Comparison of ENCODE assay signal across 14 mouse cellular contexts in the genomic region with DNA sequence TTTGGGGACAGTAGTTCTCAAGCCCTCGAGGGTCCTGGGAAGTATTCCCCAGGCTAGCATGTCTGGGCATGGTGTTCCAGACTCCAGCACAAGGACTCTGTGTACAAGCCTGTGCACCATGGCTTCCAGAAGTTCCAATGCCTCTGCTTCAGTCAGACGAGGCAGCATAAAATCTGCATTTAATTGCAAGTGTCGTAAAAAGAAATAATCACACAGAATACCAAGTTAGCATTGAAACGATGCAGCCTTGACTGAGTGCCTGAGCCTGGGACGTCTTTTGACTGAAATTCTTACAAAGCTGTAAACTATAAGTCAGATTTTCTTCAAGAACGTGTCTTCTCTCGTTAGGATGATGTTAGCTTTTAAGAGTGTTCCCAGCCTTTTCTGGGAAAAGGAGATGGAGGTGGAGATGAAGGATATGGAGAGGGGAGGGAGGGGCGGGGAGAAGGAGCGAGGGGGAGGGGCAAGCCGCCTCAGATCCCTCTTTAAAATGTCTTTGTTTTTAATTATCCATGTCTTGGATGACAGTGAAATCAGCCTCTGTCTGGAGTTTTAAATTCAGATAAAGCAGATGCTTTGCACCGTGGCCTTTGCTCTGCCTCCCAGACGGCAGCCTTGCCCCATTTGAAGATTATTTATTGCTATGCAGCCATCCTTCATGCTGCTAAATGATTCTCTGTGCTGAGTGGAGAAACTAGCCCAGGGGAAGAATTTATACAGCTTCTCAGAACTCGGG.
DNase-seq lines count a peak whose midpoint lies in the region; ATAC-seq and TF ChIP-seq lines count a peak whose summit lies in the region.
"Had no signal": no experiment of that assay in that cellular context is flagged by ENCODE, and none has a peak within 500 bp of the region (broad histone marks: within the 10 kb centered on the region; RNA-seq: fewer than 3 reads in every experiment).

No protein-coding gene starts in this region.

- H3K36me3 ChIP-seq in kidney, embryonic 15.5 days = no peaks in the 10 kb centered on the region
- H3K36me3 ChIP-seq in kidney, adult 2 months (ENCODE audit: control insufficient read depth, insufficient read depth, low read length) = no peaks in the 10 kb centered on the region
- no peaks in the 10 kb centered on the region for H3K36me3 ChIP-seq in embryonic facial prominence, embryonic 13.5 days
- no peaks in the 10 kb centered on the region for H3K36me3 ChIP-seq in limb, embryonic 13.5 days
- H3K36me3 ChIP-seq: hindbrain, embryonic 12.5 days had no signal

- no peak overlapping the region for H3K9ac ChIP-seq in kidney, embryonic 15.5 days
- no peak overlapping the region for H3K9ac ChIP-seq in embryonic facial prominence, embryonic 13.5 days
- peak overlapping the region; percentile 25; the same call in 1 of the 2 replicates for H3K9ac ChIP-seq in limb, embryonic 13.5 days
- H3K9ac ChIP-seq: hindbrain, embryonic 12.5 days had no signal

- no peaks in the 10 kb centered on the region for H3K9me3 ChIP-seq in kidney, embryonic 15.5 days (replicated peaks)
- H3K9me3 ChIP-seq in embryonic facial prominence, embryonic 13.5 days = no peaks in the 10 kb centered on the region
- H3K9me3 ChIP-seq in limb, embryonic 13.5 days = no peaks in the 10 kb centered on the region
- H3K9me3 ChIP-seq: hindbrain, embryonic 12.5 days had no signal

- no peak for TF ChIP-seq POLR2A in kidney, adult 2 months (IDR thresholded peaks at IDR 0.05; ENCODE audit: low read depth, low read length)

- no peak for TF ChIP-seq CTCF in kidney, adult 2 months (conservative IDR thresholded peaks at IDR 0.05; ENCODE audit: insufficient read depth, insufficient read length, low read depth, low read length)

- no peak overlapping the region for H3K4me3 ChIP-seq in kidney, embryonic 15.5 days (replicated peaks)
- no peak overlapping the region for H3K4me3 ChIP-seq in kidney, adult 2 months (ENCODE audit: insufficient read depth, low read depth, low read length)
- no peak overlapping the region for H3K4me3 ChIP-seq in embryonic facial prominence, embryonic 13.5 days
- no peak overlapping the region for H3K4me3 ChIP-seq in limb, embryonic 13.5 days
- H3K4me3 ChIP-seq: erythroblast, embryonic 14.5 days; hindbrain, embryonic 12.5 days had no signal

- H3K4me2 ChIP-seq in kidney, embryonic 15.5 days = peak overlapping the region; percentile 33
- peak overlapping the region; percentile 40 for H3K4me2 ChIP-seq in embryonic facial prominence, embryonic 13.5 days
- H3K4me2 ChIP-seq in limb, embryonic 13.5 days (replicated peaks) = peak overlapping the region; percentile 41
- H3K4me2 ChIP-seq: hindbrain, embryonic 12.5 days had no signal

- peaks cover 10% of the 10 kb centered on the region for H3K4me1 ChIP-seq in kidney, embryonic 15.5 days
- H3K4me1 ChIP-seq in kidney, adult 2 months (ENCODE audit: control insufficient read depth, insufficient read depth, low read length) = no peaks in the 10 kb centered on the region
- peaks cover 38% of the 10 kb centered on the region for H3K4me1 ChIP-seq in embryonic facial prominence, embryonic 13.5 days
- H3K4me1 ChIP-seq in limb, embryonic 13.5 days = peaks cover 15% of the 10 kb centered on the region

- H3K27ac ChIP-seq in kidney, embryonic 15.5 days = no peak overlapping the region
- no peak overlapping the region for H3K27ac ChIP-seq in kidney, adult 2 months (ENCODE audit: insufficient read depth, low read depth, low read length)
- peak overlapping the region; percentile 82 for H3K27ac ChIP-seq in embryonic facial prominence, embryonic 13.5 days
- H3K27ac ChIP-seq in limb, embryonic 13.5 days = no peak overlapping the region
- H3K27ac ChIP-seq: hindbrain, embryonic 12.5 days had no signal

- peak; percentile 36; the same call in 1 of the 2 replicates for ATAC-seq in kidney, embryonic 15.5 days (replicated peaks; ENCODE audit: low FRiP score)
- ATAC-seq in embryonic facial prominence, embryonic 13.5 days (ENCODE audit: insufficient number of reproducible peaks, insufficient read depth, low FRiP score, low TSS enrichment, low read depth) = no peak
- no peak for ATAC-seq in limb, embryonic 13.5 days (ENCODE audit: low FRiP score, low read depth)
- no peak; the same call in 1 of the 2 replicates for ATAC-seq in frontal cortex, adult (ENCODE audit: low TSS enrichment)
- ATAC-seq: CD4-positive, CD25-positive, alpha-beta regulatory T cell, adult 4 months had no signal

- no peak for DNase-seq in kidney, adult 2 months
- DNase-seq in adrenal gland, postnatal 25 days = peak; percentile 6
- no peak for DNase-seq in ovary, postnatal 36 days (ENCODE audit: low spot score)
- DNase-seq in thymus, postnatal 4 days = no peak
- DNase-seq: heart, adult 11 months; lung, postnatal 4 days; thymus, postnatal 25 days had no signal

- WGBS in kidney, embryonic 15.5 days = 18% methylated on average over 13 of the region's 13 CpGs
- WGBS in kidney, adult 2 months = 24% methylated on average over 13 of the region's 13 CpGs
- 15% methylated on average over 13 of the region's 13 CpGs for WGBS in embryonic facial prominence, embryonic 13.5 days
- 6% methylated on average over 13 of the region's 13 CpGs for WGBS in limb, embryonic 13.5 days

- peaks cover 11% of the 10 kb centered on the region for H3K27me3 ChIP-seq in kidney, embryonic 15.5 days
- H3K27me3 ChIP-seq in kidney, adult 2 months (replicated peaks; ENCODE audit: control insufficient read depth, insufficient read depth, low read length) = no peaks in the 10 kb centered on the region
- peaks cover 5% of the 10 kb centered on the region; the same call in 1 of the 2 replicates for H3K27me3 ChIP-seq in embryonic facial prominence, embryonic 13.5 days
- peaks cover 47% of the 10 kb centered on the region for H3K27me3 ChIP-seq in limb, embryonic 13.5 days
